Mouse (Mus musculus): ENCODE data around the gene Eif6.
A peak's percentile ranks its signal among the peaks of the same experiment; 100 is the strongest.

Gene Eif6

DNA sequence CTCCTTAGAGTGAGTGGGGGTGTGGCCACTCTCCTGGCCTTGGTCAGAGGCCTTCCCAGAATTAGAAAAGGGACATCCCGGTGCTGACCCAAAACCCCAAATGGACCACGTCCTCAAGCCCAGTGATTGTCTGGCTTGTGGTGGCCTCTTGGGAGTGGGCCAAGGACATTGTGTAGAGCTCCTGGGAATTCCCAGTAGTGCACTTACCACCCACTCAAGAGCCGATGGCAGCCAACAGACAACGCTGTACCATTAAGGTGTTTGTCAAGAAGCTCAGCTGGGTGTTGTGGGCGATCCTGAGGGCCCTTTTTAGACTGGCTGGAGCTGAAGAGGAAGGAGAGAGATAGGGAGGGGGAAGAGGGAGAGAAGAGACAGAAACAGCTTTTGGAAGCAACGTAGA lies 42.2 kb downstream of the Eif6 start:
- DNase-seq: no peak

DNA sequence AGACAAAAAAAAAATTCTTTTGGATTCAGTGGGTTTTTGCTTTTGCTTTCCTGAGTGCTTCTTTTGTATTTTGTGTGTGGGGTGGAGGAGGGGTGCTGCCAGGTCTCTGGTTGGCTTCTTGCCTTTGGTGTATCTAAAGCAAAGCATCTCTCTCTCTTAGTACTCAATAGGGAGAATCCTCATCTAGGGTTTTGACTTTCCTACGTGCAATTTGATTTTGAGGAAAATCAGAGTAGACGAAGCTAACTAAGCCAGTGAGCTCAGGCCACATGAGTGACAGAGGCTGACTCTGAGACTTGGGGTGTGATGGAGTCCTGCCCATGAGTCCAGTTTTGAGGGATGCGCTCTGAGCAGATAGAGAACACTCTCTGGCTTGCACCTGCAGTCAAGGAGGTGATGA lies 47.2 kb downstream of the Eif6 start:
- DNase-seq: no peak

DNA sequence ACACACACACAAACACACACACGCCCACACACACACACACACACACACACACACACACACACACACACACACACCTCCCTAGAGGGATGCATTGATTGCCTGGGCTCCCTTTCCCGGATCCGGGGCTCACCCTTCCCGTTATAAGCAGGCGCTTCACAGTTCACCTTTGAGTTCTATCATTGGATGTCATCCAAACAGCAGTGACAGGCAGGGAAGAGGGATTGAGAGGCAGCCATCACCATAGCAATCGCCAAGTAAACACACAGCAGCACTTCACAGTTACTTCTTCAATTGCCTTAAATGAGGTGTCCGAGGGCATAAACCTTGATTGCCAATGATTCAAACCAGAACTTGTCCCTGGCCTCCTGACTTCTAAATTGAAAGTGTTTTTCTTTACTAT lies 47.7 kb downstream of the Eif6 start:
- no peak for DNase-seq

DNA sequence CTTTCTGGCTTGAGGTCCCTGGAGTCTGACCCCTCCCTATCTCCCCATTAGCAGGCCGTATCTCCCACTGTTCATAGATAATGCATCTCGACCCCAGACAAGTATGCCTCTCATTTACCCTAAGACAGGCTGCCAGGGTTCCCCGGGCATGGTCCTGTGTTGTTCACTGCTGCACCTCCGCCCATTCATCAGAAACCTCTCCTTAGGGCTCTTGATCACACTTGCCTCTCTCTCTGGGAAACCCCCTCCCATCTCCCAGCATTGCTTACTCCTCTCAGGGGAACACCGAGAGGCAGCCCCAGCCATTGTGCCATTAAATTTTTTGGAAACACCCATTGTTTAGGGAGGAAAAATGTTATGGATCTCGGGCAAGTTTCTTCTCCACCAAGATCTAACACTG lies 48.7 kb downstream of the Eif6 start:
- no peak for DNase-seq

DNA sequence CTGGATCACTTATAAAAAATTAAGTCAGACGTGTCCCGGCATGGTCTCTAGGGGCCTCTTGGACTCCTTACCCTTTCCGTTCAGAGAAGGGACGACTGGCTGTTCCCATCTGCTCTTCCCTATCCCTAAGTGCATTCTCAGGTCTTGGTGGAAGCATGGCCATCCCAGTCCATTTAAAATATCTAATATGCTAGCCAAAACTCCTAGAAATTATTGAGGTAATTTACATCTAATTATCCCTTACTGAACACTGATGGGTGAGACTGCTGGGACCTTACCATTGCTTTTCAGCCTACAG lies 49.1 kb downstream of the Eif6 start:
- DNase-seq: no peak

DNA sequence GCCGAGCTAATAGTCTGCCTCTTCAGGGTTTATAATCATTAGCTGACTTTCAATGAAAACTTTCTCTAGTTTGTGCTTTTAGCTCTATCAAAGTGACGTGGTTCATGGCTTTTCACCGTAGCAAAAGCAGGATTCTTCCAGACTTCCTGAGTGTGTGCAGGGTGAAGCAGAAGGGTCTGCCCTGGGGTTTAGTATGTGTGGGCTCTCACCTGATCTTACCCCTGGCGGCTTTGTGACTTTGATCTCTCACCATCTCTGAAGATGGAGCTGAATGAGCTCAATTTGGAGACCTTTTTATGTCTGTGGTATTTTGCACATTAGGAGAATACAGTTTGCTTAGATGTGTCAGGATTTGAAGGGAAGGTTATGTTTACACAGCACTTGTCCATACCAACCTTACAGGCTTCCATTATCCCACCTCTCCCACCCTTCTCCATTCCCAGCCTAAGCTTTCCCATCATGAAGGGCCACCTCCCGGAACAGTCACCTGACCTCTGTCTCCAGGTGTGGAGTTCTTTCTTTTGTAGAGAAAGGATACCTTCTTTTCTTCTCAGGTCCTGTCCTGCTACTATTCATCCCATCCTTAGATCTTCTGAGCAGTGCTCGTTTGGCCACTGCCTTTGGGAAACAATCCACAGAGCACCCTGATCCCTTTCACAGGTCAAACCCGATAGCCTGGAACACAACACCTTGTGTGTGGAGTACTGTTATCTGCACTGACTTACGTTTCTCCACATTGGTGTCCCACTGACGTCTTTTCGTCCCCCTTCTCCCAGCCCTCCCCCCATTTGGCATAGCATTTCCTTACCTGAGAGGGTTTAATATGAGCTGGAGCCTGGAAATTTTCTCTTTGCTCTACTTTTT lies 49.7 kb downstream of the Eif6 start:
- no peak for DNase-seq

DNA sequence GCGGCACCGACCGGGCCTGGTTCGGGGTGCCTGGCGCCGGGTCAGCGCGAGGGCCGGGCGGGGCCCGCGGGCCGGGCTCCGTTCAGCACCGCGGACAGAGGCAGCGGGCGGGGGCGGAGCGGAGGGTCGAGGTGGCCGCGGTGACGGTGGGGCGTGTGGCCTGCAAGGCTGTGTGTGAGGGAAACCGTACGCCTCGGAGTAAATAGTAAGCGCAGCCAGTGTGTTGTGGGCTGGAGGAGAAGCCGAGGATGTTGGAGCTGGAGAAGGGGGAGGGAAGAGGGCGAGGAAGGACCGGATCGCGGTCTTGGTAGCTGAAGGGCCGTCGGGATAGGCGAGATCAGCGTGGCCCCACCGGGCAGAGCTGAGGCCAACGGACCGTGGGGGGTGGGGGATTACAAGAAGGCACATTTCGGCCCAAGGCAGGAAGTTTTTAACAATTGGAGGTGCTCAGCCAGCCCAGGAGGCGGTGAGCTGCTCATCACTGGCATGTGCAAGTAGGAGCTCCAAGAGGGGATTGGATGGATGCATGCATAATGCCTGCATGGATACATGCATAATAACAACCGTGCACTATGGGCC lies 51.0 kb downstream of the Eif6 start:
- peak; percentile 62 for DNase-seq

DNA sequence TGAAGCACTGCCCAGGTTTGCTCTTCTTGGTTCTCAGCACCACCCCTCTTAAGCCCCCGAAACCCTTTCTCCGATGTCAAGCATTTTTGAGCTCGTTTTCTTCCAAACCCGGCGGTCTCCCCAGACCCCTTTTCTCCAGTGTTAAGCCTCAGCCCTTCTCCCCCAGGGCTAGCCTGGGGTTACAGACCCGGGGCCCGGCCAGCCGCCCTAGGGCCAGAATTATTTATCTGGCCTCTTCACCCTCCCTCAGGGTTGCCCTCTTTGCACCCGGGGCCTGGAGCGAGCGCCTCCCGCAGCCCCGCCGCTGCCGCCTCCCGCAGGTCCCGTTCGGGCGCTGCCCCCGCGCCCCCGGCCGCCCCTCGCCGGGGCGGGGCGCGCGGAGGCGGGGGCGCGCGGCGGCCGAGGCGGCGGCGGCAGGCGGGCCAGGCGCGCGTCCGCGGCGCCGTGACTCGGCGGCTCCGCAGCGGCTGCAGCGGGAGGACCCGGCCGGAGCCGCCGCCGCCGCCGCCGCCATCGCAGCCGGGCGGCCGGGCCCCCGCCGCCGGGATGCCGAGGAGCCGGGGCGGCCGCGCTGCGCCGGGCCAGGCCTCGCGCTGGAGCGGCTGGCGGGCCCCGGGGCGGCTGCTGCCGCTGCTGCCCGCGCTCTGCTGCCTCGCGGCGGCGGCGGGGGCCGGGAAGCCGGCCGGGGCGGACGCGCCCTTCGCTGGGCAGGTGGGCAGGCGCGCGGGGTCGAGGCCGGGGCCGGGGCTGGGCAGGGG lies 51.6 kb downstream of the Eif6 start, which contains the start of gene Mmp24:
Gene Mmp24, plus strand, starts transcription at position 416 of the 758 bp plus-strand sequence.
- no peak for DNase-seq

DNA sequence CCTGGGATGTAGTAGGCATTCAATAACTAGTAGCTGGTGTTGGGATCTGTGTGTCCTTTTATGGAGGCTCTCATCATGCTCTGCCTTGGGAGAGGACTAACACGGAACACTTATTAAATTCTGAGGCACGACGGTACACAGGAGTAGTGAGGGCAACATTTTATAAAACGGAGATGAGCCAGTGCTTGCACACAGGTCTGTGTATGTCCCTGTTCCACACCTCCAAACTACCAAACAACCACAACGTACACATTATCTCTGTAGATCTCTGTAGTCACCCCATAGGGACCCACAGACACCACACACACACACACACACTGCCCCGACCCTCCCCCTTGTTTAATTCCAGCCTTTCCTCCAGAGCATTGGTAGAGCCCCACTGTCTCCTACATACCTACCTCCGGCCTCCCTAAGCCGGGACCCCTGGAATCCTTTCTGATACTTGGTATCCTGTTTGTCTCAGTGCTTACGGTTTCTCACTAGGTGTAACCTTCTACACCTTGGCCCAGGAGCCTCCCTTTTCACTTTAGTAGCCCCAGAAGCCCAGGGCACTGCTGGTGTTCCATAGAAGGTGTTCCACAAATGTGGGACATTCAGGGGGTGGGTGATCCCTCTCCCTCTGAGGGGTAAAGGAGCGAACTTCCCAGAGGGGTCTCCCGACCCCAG lies 52.3 kb downstream of the Eif6 start:
- no peak for DNase-seq

DNA sequence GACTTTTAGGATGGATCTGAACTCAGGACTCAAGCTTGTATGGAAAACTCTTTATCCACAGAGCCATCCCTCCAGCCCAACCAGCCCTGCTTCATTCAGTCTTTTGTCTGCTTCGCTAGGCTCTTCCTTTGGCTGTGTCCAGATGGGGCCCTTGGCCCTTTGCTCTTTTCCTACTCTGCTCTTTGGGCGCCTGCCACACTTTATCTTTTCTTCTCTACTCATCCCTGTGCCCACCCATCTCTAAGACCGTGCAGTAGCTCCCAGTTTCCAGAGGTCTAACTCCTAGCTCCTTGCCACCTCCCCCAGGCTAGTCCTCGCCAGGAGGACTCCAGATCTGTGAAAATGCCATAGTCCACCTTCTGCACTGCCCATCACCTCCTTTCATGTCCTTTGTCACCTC lies 53.1 kb downstream of the Eif6 start:
- DNase-seq: no peak

Measured in right cerebral cortex, postnatal 25 days (tissue).